Mouse (Mus musculus): Measurements from ENCODE around the gene Sv2a.
"Not testable (repeated sequence)": the region's sequence is repeated elsewhere in the genome, so short reads cannot be mapped to it uniquely, and the experiment has no call there.

DNA sequence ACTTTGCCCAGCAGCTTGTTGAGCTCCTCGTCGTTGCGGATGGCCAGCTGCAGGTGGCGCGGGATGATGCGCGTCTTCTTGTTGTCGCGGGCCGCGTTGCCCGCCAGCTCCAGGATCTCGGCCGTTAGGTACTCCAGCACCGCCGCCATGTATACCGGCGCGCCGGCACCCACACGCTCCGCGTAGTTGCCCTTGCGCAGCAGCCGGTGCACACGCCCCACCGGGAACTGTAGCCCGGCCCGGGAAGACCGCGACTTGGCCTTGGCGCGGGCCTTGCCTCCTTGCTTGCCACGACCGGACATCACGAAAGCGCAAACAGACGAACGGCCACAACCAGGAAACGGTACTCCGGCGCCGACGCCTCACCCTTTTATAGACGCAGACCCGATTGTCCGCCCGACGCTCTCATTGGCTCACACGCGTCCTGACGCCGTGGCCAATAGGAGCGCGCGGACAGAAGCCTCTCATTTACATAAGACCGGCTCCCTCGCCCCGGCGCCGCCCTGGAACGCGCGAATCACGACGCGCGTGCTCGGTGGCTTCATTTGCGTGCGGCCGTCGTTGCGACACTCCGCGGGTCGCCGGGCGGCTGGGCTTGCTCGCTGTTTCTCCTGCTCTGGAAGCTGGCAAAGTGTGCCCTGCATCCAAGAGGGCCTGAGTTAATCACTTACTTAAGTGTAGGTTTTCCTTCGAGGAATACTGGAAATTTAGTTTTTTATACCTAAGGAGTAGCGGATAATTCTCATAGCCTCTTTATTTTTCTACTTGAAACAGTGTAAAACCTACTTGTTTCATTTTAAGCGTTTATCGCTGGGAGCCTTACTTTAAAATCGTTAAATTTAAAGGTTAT is 59.2 kb downstream of the Sv2a start, which contains the start of gene Hist2h2aa2:
- TF ChIP-seq CTCF (IDR thresholded peaks at IDR 0.05; ENCODE audit: borderline replicate concordance, control insufficient read depth, extremely low read depth, insufficient read depth, low read length, poor library complexity), result not testable (repeated sequence)
- TF ChIP-seq POLR2A (IDR thresholded peaks at IDR 0.05; ENCODE audit: control insufficient read depth, extremely low read depth, insufficient read depth, low read length, poor library complexity), result peak; percentile 53
